Mouse (Mus musculus) layer of hippocampus, adult 9-11 months (tissue): ENCODE data around the gene Tnni3k.
A peak's percentile ranks its signal among the peaks of the same experiment; 100 is the strongest.
"Not testable (repeated sequence)": the region's sequence is repeated elsewhere in the genome, so short reads cannot be mapped to it uniquely, and the experiment has no call there.

Experiments
- DNase-seq: peaks from one replicate; pipeline ENCODE4 v3.0.0; 2022

Gene Tnni3k

DNA sequence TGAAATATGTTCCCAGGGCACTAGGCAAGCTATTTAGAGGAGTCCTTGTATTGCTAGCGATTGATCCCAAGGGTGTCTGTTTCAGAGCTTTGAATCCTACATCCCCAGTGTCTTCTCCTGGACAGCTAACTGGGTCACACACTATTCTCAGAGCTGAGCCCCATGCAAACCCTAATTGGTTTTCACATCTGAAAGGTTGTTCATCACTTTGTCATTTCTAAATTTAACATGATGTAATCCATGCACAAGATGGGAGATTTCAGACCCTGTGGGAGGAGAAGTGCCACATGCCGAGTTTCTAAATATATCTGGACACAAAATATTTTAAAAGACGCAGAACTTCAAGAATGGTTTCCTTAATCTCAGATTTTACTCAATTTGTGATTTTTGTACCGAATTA lies 230.5 kb downstream of the Tnni3k start:
- peak; percentile 38 for DNase-seq

DNA sequence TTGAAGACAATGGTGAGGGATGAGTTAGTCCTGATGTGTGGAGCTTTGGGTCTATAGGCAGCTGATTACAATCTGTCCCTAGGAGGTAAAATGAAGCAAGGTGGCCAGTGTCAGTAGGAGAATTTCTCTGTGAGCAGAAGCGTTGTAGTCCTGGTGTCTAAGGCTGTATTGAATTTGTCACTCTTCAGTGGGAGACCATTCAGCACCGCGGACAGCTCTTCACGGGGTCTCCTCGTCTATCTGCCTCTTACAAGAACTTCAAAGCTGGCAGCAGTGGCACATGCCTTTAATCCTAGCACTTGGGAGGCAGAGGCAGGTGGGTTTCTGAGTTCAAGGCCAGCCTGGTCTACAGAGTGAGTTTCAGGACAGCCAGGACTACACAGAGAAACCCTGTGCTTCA lies 235.5 kb downstream of the Tnni3k start:
- DNase-seq: not testable (repeated sequence)

DNA sequence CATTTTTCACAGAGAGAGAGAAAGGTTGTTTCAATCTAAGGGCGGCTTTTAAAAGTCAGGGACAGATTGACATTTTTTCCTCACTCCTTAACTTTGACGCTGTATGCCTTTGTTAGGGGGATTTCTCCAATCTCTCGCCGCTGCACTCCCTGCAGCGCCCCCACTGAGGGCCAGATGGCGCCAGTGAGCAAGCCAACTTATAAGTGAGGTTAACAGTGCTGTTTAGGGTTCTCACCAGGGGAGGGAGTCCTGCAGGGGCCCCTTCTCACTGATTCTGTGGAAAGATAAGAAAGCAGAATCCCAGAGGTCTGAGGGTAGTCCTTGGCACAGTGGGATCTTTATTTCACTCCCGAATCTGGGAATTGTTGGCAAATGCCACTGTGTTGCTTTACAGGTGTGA lies 237.5 kb downstream of the Tnni3k start:
- peak; percentile 67 for DNase-seq

DNA sequence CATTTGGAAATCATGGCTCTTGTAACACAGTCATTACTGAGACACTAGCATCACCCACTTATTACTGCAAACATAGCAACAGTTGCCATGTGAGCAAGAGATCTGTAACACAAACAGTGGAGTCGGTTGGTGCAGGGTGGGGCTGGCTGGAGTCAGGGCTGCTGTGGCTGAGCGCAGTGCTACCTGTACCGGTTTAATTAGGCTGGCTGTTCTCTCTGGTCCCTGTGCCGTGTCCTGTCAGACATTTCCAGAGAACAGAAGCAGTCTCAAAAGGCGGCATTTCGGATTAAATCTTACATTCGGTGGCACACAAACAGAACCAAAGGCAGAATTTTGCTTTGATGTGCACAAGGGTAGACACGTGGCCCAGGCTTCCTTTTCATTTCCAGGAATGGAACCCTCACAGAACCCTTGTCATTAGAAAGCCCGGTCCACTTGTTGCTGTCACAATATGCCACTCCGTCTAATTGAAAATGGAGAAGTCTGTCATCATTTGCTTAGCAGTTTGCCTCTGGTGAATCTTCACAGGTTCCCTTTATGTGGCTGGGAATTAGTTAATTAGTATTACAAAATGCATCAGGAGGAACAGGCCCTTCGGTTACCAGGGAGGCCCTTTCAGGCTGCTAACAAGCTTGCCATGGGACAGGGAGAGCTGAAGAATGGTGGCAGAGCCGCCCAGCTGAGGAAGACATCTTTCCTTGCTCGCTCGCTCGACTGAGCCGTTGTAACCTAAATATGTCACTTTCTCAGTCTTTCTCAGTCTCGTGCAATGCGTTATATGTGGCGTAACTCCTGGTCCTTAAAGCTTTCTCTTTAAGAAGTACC lies 238.2 kb downstream of the Tnni3k start:
- peak; percentile 78 for DNase-seq

DNA sequence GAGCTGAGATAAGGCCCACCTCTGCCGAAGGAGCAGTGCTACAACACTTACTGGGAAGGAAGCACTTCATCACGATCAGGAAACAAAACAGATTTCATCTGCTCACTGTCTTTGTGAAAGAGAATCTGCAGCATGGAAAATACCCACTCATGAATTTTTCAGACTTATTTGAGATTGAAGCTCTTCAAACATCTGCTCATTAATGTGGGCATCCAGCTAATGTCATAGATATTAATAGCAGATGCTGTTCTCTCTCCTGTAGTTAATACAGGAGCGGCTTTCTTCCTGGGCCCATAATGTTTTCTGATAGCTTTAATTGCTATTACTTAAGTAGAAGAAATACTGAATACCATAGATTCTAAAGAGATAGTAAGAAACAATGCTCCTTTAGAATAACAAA lies 239.0 kb downstream of the Tnni3k start:
- no peak for DNase-seq

DNA sequence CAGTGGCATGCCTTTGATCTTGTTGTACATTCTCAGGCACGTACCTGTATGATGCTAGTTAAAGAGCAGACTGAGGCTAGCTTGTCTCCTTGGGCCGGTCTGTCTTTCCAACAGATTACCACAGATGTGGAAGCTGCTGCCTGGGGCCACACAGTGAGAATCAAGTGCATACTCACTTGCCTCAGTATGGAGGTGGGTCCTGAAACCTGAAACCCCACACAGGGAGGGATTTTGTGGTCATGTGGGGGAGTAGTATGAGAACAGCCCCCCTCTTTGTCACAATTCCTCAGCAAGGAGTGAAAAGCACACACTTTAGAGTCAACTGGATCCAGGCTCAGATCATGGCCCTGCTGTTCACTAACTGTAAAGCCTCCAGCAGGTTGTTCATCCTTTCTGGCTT lies 239.6 kb downstream of the Tnni3k start:
- DNase-seq: no peak

DNA sequence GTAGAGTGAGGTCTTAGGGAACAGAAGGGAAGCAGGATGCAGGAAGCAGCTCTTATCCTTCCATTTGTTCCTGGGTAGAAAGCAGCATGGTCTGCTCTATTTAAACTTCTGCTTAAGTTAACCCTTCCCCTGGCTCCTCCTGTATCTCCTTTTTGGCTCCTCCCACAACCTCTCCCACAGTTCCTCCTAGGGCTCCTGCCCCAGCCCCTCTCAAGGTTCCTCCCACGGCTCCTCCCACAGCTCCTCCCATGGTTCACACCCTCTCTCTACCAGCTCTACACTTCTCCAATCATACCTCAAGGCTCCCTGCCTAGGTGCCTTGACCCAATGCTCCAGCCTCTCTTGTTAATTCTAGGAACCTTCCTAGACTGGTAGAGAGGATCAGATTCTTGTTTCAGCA lies 242.3 kb downstream of the Tnni3k start:
- DNase-seq: no peak

DNA sequence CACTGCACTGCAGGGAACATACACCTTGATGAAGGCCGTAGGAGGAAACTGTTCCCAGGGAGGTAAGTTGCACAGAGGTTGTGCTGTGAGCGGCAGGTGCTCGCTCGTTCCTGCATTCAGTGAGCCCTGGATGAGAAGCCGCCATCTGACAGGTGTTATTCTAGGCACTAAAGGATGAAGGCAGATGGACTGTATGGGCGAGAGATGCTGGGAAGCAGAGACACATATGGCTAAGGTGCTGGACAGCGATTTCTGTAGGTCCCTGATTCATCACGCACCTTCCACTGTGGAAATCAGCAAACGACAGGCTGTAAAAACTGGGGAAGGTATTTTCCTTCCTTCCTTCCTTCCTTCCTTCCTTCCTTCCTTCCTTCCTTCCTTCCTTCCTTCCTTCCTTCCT lies 243.4 kb downstream of the Tnni3k start:
- DNase-seq: peak; percentile 45

DNA sequence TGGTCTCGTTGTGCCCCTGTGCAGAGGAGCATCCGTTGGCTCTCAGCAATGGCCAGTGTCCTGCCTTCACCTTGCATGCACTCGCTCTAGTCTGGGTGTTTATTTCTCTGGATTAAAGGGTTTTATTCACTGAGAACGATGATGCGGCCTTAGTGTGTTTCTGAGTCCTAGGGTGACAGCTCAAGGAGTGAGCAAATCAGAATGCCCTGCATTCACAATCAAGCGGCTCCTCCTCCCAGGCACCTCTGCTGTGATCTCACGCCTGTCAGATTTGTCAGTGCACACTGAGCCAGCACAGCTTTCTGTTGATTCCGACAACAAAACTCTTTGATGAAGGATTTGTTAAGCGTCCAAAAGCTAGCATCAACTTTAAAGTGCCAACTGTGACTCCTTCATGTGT lies 243.9 kb downstream of the Tnni3k start:
- DNase-seq: no peak

DNA sequence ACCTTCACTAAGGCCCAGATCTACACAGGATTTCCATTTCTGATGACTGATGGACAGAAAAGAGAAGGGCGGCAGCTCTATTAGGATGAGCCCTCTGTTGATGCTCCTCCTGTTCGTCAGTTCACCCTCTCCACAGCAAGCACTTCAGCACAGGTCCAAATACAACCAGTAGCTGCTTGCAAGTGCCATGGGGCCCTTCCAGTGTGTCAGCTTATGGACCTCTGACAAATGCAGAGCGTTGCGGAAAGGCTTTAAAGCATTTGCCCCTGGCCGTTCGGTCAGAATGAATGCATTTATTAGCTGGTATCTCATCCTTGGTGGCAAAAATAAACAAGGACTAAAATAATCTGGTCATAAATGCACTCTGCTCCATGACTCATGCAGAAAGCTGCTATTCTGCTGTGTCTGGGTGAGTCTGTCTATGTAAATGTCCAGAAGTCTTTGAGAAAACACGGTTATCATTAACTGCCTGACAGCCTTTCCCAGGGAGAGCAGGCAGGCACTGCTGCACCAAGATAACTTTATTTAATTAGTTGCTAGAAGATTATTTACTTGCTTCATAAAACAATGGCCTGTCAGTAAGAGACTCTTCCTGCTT lies 244.8 kb downstream of the Tnni3k start:
- no peak for DNase-seq

DNA sequence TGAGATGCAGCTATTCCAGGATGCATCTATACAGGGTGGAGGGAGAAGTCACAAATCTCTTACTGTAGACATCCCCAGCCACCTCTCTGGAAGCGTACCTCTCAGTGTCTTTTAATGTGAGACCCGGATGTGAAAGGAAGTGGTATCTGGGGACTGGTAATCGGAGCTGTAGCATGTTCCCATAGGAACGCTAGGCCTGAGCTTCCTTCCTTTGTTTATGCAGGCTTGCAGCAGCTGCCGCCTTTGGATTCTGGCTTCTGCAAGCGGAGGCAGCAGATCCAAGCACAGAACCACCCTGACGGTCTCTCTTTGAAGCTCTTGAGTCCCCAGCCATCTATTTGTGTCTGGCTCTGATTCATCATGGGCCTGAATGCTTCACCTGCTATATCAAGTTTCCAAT lies 248.6 kb downstream of the Tnni3k start:
- DNase-seq: peak; percentile 86

DNA sequence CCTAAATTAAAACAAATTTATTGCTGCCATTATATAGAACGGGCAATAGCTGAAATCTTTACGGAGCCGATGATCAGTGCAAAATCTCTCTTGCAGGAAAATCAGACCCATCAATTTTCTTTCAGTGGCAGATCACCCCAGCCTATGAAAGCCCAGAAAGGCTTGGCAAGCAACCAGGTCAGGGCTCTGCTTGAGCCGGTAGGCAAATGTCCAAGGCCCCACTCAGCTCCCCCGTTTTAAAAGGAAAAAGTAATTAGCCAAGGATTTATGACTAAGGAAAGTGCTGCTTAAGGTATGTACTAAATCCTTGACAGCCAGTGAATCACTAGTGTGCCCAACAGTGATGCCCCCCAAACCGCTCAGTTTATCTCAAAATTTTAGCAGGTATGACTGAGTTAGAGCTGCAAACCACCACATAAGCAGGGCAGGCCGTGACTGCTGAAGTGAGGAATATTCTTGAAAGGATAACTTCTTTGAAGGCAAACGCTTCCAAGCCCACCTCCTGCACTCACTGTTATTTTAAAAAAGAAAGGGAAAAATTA lies 254.2 kb downstream of the Tnni3k start:
- DNase-seq: no peak

DNA sequence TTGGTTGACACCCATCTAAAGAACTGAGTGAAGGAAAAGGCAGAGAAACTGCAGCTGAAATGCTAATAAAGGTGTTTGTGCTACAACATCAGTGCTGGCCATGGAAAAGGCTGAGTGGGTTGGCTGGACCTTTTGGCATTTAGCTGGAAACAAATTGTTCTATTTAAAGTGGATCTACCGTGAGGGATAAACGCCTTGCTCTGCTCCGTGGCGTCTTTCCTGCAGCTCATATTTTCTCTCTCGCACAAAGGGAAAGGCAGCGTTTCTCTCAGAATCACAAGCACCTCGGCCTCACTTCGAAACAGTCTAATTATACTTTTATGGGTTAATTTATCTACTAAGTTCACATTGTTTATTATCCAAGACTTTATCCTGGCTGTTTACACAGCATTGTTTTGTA lies 254.8 kb downstream of the Tnni3k start:
- no peak for DNase-seq

DNA sequence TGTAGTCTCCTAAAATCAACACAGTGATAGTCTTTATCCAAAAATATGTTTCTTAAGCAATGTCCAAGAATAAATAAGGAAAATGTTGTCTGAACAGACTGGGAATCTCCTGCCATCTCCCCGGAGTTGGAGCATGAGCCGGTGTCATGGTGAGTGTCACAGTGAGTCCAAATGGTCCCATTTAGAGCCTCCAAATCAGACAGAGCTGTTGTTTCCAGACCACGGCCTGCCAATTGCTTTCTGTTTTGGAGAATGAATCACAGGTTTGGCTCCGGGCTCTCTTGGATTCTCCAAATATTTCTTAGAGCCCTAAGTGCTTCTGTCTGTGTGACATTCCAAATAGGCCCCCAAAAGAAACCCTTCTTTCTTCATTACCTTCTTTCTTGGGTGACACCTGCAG lies 256.4 kb downstream of the Tnni3k start:
- DNase-seq: no peak

DNA sequence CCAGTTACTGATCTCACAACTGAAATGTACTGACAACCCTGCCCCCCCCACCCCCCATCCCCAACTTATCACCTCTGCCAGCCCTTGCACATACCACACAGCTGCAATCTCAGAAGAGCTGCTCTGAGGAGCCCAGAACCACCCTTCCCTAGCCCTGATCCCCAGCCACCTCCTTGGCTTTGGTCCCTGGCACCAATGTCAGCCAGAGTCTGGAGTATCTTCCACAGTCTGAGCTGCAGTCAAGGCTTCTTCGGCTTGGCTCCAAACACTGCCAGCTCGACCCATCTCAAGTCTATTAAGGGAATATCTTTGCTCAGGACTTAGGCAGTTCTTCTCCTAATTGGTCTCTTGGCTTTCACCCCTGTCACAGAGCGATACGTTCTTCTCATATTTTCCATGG lies 261.6 kb downstream of the Tnni3k start:
- DNase-seq: no peak

DNA sequence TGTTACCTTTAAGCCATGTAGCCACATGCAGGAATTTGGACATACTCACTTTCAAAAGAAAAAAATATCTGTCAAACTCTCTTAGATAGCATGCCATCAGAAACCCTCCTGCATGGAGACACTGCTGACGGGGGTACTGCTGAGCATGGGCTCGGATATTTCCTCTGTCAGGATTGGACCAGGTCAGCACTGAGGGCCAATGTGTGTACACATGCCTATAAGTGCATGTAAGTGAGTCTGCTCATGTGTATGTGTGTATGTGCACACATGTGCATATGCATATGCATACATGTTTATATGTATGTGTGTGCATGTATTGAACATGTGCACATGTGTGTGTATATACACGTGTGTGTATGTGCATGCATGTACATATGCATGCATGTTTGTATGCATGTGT lies 267.6 kb downstream of the Tnni3k start:
- DNase-seq: no peak

DNA sequence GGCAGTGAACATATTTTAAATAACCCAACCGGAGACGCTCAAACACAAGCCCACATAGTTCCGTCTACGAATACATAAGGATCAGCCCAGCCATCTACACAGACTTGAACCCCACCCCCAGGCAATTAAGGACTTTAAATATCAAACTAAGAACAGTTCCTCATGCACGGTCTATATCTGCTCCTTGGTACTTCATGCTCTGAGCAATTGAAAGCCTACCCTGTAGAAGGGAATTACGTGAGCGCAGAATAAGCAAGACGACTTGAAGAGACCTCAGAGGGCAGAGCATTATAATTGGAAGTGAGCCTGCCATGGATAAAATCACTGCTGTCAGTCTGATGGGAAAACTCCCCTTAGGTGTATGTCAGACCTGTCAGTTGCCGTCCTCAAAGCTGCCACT lies 268.9 kb downstream of the Tnni3k start:
- DNase-seq: no peak

DNA sequence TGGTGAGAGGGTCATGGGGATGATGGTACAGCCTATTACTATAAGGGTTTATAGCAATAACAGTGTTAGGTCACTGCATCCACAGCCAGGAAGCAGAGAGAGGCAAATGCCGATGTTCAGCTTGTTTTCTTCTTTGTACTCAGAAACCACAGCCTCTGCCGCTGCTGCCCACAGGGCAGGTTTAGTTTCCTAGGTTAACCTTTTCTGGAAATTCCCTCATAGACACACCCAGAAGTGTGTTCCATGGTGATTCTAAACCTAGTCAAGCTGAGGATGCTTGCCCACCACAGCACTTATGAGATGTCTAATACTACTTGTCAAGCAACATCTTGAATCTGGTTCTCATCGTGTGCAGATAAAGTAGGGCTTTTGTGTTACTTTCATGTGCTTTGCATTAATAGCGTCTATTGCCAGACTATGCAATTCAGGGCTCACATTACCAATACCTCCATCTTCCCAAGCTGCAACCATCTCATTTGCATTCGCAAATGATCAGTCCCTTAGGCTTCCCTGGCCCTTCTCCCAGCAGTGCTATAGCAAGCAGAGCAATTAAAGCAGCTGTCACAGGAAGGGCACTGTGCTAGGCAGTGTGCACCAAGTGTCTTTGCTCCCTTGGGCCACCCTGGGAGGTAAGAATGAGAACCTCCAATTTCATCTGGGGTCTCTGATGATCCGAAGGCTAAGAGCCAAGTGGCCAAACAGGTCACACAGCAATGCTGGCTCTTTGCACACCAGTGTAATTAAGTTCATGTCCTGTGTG lies 276.2 kb downstream of the Tnni3k start:
- no peak for DNase-seq

DNA sequence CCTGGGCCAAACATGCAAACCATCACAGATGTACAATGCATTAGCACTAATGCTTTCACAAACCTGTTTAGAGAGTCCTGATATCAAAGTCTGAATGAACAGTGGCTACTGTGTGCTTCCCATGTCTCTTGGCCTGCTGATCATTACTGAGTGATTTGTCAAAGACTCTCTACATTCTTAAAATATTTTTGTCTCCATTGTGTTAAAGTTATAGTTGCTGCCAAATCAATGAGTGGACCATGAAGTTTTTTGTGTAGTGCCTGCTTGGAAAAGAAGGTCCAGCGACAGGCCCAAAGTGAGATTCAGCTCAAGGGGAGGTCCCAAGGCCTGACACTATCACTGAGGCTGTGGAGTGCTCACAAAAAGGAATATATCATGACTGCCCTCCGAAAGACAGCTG lies 283.6 kb downstream of the Tnni3k start:
- no peak for DNase-seq

DNA sequence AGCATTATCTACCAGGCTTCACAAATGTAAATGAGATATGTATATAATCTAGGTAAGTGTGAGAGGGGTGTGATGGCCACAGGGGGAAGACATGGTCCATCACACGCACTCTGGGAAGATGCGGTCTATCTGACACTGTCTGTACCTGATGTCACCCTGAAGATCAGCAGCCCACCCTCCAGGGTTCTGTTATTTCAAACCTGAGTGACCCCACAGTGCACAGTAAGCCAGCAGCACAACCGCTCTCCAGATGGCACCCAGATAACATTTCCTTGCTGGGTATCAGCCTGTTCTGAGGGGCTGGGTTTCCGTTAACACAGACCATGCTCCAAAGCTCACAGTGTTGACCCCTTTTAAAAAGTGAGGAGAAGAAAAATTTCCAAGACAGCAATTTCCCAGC lies 288.9 kb downstream of the Tnni3k start:
- DNase-seq: no peak

DNA sequence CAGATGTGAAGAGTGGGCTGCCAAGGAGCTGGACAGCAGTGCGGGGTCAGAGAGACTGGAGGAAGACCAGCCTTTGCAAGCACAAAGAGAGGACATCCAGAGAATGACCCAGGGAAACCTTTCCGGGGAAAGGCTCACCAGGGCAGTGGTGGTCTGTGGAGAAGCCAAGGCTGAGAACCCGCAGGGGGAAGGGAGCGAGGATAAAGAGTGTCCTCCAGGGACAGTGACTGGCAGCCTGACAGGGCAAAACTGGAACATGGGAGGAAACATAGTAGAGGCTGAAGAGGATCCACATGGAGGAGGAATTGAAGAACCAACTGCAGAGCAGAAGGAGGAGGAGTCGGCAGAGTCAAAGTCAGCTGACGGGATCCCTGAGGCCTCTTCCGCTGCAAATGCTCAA lies 291.1 kb downstream of the Tnni3k start:
- no peak for DNase-seq

DNA sequence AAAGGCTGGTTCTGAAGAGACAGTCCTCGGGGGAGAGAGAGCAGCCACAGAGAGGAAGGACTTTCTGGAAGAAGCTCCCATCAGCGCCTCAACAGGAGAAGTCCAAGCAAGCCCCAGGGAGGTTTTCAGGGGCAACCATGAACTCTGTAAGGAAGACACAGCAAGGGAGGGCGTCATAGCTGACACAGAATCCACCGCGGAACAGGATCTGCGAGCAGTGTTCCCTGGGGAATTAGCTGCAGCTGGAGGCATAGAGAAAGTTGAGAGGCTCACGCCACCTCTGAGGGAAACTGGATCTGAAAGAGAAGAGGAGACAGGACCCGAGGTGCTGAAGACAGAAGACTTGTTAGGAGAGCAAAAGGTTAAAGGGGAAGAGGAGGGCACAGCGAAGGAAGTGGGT lies 291.8 kb downstream of the Tnni3k start:
- DNase-seq: no peak

DNA sequence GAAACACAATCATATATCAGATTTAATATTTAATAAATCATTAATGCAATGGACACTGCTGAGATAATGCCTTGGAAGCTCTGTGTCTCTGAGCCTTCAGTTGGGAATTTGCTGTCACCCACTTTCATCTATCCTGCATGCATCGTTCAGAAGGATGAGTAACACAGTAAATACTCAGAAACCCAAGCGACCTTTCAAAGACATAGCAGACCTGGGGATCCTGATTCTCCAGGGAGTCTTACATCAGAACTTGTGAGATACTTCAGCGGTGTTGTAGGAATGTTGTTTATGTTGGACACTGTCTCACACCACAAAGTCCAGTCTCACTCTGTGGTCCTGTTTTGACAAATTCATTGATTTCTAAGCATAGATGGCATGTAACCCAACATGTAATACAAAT lies 294.1 kb downstream of the Tnni3k start:
- no peak for DNase-seq

DNA sequence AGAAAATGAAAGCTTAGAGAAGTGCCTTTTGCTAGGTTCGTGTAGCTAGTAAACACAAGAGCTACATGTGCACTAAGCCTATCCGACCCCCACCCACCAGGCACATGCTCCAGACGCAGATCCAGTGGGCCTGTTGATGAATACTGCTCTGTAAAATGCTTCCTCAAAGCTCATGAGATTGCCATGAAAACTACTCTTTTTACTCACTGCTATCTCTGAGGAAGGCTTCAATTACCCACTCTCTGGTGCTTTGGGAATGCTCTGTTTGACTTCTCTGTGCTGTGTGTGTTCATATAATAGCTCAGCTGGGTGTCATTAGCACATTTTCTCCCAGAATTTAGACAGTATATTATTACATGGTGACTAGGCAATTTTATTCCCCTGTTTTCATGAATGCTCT lies 297.1 kb downstream of the Tnni3k start:
- no peak for DNase-seq
